Mouse (Mus musculus): Measurements from ENCODE around the gene Kif3b.
A peak's percentile ranks its signal among the peaks of the same experiment; 100 is the strongest.

Kif3b gene

GRCm38 (mm10) chr2:153298460-153298859, 7.2 kb downstream of the Kif3b start:
- no peak for DNase-seq

- no peak for DNase-seq
These were observed 7.7 kb downstream of the Kif3b start for GRCm38 (mm10) chr2:153298863-153299262.

- no peak for DNase-seq
These were observed 9.9 kb downstream of the Kif3b start for GRCm38 (mm10) chr2:153301123-153301522.

GRCm38 (mm10) chr2:153305240-153305639, 14.0 kb downstream of the Kif3b start:
- no peak for DNase-seq

- DNase-seq: peak; percentile 30 to 37
These were observed 17.4 kb downstream of the Kif3b start for GRCm38 (mm10) chr2:153308586-153308985.

- DNase-seq: no peak
These were observed 17.9 kb downstream of the Kif3b start for GRCm38 (mm10) chr2:153309106-153309505.

GRCm38 (mm10) chr2:153310228-153310627, 19.0 kb downstream of the Kif3b start:
- DNase-seq: peak in 1 of 2 experiments; percentile 26

- no peak for DNase-seq
These were observed 21.7 kb downstream of the Kif3b start for GRCm38 (mm10) chr2:153312884-153313283.

GRCm38 (mm10) chr2:153318408-153318807, 27.2 kb downstream of the Kif3b start:
- DNase-seq: no peak

- no peak for DNase-seq
These were observed 27.9 kb downstream of the Kif3b start for GRCm38 (mm10) chr2:153319036-153319643.

- no peak for DNase-seq
These were observed 34.6 kb downstream of the Kif3b start for GRCm38 (mm10) chr2:153325706-153326376.

GRCm38 (mm10) chr2:153332271-153332670, 41.1 kb downstream of the Kif3b start:
- peak; percentile 30 to 40 for DNase-seq

GRCm38 (mm10) chr2:153332981-153333380, 41.8 kb downstream of the Kif3b start:
- DNase-seq: no peak

GRCm38 (mm10) chr2:153333822-153334232, 42.6 kb downstream of the Kif3b start:
- no peak for DNase-seq

GRCm38 (mm10) chr2:153334281-153334680, 43.1 kb downstream of the Kif3b start:
- no peak for DNase-seq

GRCm38 (mm10) chr2:153336117-153336516, 44.9 kb downstream of the Kif3b start:
- no peak for DNase-seq

- no peak for DNase-seq
These were observed 47.4 kb downstream of the Kif3b start for GRCm38 (mm10) chr2:153338361-153339350.

- no peak for DNase-seq
These were observed 51.0 kb downstream of the Kif3b start for GRCm38 (mm10) chr2:153342166-153342565.

- DNase-seq: no peak
These were observed 51.4 kb downstream of the Kif3b start for GRCm38 (mm10) chr2:153342602-153343001.

- DNase-seq: no peak
These were observed 52.0 kb downstream of the Kif3b start for GRCm38 (mm10) chr2:153343191-153343590.

- DNase-seq: no peak
These were observed 53.8 kb downstream of the Kif3b start for GRCm38 (mm10) chr2:153345071-153345453.

GRCm38 (mm10) chr2:153345454-153346220, 54.4 kb downstream of the Kif3b start, which contains the start of gene Asxl1:
Gene Asxl1 (plus strand): TSS chr2:153345829.
- DNase-seq: peak; percentile 91 to 95
